Mouse (Mus musculus) midbrain, embryonic 13.5 days (tissue): ENCODE measurements around the gene Tmprss9. TPM values are rescaled to one million over a fixed set of nuclear protein-coding genes. Genes with fewer than 3 reads are reported as not detected.

Source experiments
- ATAC-seq: fragments of 200-750 bp; cut with Nextera tagmentation; 2 replicates; pipeline ENCODE4 v1.8.0; 2017; ENCODE audit warnings: mild to moderate bottlenecking, moderate TSS enrichment, moderate library complexity
- H3K27ac ChIP-seq: fragments of 300-500 bp; sonication (generic); 2 replicates; pipeline ENCODE4 v1.5.1; 2015; ENCODE audit warnings: inconsistent platforms, mild to moderate bottlenecking, moderate library complexity
- H3K27me3 ChIP-seq: fragments of 300-500 bp; sonication (generic); 2 replicates; pipeline ENCODE4 v1.6.1; 2015; ENCODE audit warnings: mild to moderate bottlenecking, inconsistent platforms
- H3K36me3 ChIP-seq: fragments of 300-500 bp; sonication (generic); 2 replicates; pipeline ENCODE4 v1.6.1; 2015; ENCODE audit warnings: mild to moderate bottlenecking, inconsistent platforms
- H3K4me1 ChIP-seq: fragments of 300-500 bp; sonication (generic); replicated peaks from 2 replicates; pipeline ENCODE4 v1.6.1; 2015; ENCODE audit warnings: inconsistent platforms
- H3K4me2 ChIP-seq: fragments of 300-500 bp; sonication (generic); replicated peaks from 2 replicates; pipeline ENCODE4 v1.6.1; 2015; ENCODE audit warnings: moderate library complexity, mild to moderate bottlenecking, inconsistent platforms
- H3K4me3 ChIP-seq: fragments of 300-500 bp; sonication (generic); replicated peaks from 2 replicates; pipeline ENCODE4 v1.5.1; 2015; ENCODE audit warnings: mild to moderate bottlenecking, inconsistent platforms
- H3K9ac ChIP-seq: fragments of 300-500 bp; sonication (generic); replicated peaks from 2 replicates; pipeline ENCODE4 v1.6.1; 2015; ENCODE audit warnings: mild to moderate bottlenecking, inconsistent platforms
- H3K9me3 ChIP-seq: fragments of 300-500 bp; sonication (generic); 2 replicates; pipeline ENCODE4 v1.6.1; 2016; ENCODE audit warnings: mild to moderate bottlenecking, inconsistent platforms
- WGBS: fragments of 180-500 bp; shearing (Covaris S2); methylation state at CpG from one replicate; pipeline ENCODE4 v1.1.7; 2015; 5-methylcytosine and 5-hydroxymethylcytosine counted together
- polyA plus RNA-seq: library from polyadenylated mRNA; unstranded; fragments of >200 nt; fragmentation: Nextera tagmentation; extraction: Ambion mirVana; gene quantifications from 2 replicates; pipeline ENCODE4 v1.2.1, GENCODE M21; 2015

Tmprss9 gene
- polyA plus RNA-seq, 1 experiment from 2014 or later = 0.31 TPM

GRCm38 (mm10) chr10:80904709-80905108 is 33.1 kb downstream of the Tmprss9 start:
- no peaks in the 10 kb centered on the region for H3K9me3 ChIP-seq
- no peaks in the 10 kb centered on the region for H3K27me3 ChIP-seq
- WGBS = 90% methylated on average over 11 of the region's 11 CpGs
- H3K9ac ChIP-seq = 0 out of 2 replicates have a peak overlapping the region, but pooled peaks have one; percentile 32
- no peak overlapping the region for H3K27ac ChIP-seq
- H3K4me1 ChIP-seq = peaks cover 3% of the 10 kb centered on the region
- H3K36me3 ChIP-seq = peaks cover 77% of the 10 kb centered on the region
- no peak overlapping the region for H3K4me2 ChIP-seq
- no peak for ATAC-seq
- H3K4me3 ChIP-seq = no peak overlapping the region

DNA sequence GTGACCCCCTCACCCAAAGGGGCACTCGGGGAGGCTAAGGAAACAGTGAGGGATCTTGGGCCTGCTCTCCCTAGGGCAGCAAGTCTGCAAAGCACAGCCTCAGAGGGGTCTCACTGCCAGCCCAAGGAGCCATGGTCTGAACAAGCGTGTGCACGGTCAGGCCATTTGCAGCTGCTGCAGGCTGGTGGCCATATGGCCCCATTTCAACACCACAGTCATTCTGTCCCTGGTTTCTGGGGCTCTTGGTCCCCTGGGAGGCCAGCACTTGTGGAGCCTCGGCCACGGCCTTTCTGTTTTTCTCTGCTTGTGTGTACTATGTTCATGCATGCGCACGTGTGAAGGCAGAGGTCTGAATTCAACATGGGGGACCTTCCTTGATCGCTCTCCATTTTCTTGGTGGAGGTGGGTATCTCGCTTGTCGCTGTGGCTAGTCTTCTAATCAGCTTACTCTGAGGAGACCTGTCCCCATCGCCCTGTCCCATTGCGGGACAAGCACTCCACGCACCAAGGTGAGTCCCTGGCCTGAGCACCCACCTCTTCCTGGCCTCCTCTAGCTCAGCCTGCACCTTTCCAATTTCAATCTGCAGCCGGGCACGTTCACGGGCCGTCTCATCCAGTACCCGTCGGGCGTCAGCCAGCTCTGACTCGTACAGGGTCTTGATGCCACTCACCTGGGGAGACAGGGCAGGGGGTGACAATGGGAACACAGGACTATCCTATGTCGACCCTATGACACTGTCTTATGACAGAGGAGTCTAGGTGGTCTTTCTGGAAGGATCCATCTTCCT is 37.9 kb downstream of the Tmprss9 start:
- H3K4me3 ChIP-seq = no peak overlapping the region
- no peak overlapping the region for H3K4me2 ChIP-seq
- no peak overlapping the region for H3K27ac ChIP-seq
- H3K4me1 ChIP-seq = no peaks in the 10 kb centered on the region
- H3K9me3 ChIP-seq = no peaks in the 10 kb centered on the region
- peaks cover 93% of the 10 kb centered on the region for H3K36me3 ChIP-seq
- no peaks in the 10 kb centered on the region for H3K27me3 ChIP-seq
- 96% methylated on average over 22 of the region's 22 CpGs for WGBS
- H3K9ac ChIP-seq = no peak overlapping the region
- no peak for ATAC-seq

DNA sequence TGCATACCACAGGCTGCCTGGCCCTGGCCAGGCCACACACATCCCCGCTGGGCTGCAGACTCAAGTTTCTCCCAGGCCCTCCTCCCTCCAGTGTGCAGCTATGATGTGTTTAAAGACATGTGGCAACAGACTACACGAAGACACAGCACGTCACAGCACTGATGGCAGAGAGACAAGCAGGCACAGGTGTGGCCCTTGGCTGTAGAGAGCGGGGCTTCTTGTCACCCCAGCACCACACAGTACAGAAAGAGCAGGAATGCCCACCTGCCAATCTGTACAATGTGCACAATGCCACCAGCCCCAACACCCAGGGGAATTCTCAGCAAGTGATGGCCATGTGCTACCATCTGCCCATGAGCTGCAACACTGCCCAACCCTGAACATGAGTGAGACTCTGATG is 39.7 kb downstream of the Tmprss9 start:
- no peak overlapping the region for H3K4me3 ChIP-seq
- WGBS = 95% methylated on average over 4 of the region's 4 CpGs
- H3K27ac ChIP-seq = no peak overlapping the region
- no peaks in the 10 kb centered on the region for H3K27me3 ChIP-seq
- H3K9me3 ChIP-seq = no peaks in the 10 kb centered on the region
- no peak for ATAC-seq
- peaks cover 15% of the 10 kb centered on the region for H3K4me1 ChIP-seq
- no peak overlapping the region for H3K4me2 ChIP-seq
- no peak overlapping the region for H3K9ac ChIP-seq
- H3K36me3 ChIP-seq = peaks cover 86% of the 10 kb centered on the region

DNA sequence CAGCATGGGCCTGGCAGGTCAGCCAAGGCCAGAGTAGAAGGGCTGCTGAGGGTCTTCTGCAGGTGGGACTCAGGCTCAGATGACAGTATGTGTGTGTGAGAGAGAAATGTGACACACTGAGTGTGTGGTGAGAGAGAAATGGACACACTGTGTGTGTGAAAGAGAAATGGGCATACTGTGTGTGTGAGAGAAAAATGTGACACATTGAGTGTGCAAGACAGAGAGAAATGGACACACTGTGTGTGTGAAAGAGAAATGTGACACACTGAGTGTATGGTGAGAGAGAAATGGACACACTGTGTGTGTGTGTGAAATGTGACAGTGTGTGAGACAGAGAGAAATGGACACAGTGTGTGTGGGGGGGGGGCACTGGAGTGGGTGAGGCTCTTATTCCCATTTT is 40.2 kb downstream of the Tmprss9 start:
- no peak for ATAC-seq
- Histone ChIP-seq H3K9ac (no peak overlapping the region), H3K27ac (no peak overlapping the region), H3K9me3 (no peaks in the 10 kb centered on the region), H3K4me3 (no peak overlapping the region), H3K4me2 (no peak overlapping the region), H3K36me3 (peaks cover 83% of the 10 kb centered on the region), H3K27me3 (no peaks in the 10 kb centered on the region), H3K4me1 (peaks cover 20% of the 10 kb centered on the region)

GRCm38 (mm10) chr10:80913364-80914011 is 41.8 kb downstream of the Tmprss9 start:
- peaks cover 68% of the 10 kb centered on the region for H3K36me3 ChIP-seq
- H3K4me3 ChIP-seq = no peak overlapping the region
- H3K9me3 ChIP-seq = no peaks in the 10 kb centered on the region
- 93% methylated on average over 8 of the region's 8 CpGs for WGBS
- peaks cover 29% of the 10 kb centered on the region for H3K4me1 ChIP-seq
- ATAC-seq = no peak
- H3K9ac ChIP-seq = 0 out of 2 replicates have a peak overlapping the region, but pooled peaks have one; percentile 23
- H3K4me2 ChIP-seq = no peak overlapping the region
- no peaks in the 10 kb centered on the region for H3K27me3 ChIP-seq
- no peak overlapping the region for H3K27ac ChIP-seq

DNA sequence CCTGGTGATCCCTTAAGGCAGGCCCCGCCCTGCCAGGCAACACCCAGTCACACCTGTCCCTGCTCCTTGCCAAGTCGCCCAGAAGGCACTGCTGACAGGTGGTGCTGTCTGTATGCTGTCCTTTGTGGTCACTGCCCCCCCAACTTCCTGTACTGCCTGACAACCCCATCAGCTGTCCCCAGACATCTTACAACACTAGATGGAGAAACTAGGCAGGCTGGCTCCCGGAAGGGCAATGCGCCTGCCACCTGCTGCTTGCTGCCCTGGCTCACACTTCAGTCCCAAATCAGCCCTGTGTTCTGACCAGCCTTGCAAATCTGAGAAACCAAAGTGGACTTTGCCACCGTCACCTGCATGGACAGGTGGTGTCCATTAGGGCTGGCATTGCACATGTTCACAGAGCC is 42.6 kb downstream of the Tmprss9 start:
- no peaks in the 10 kb centered on the region for H3K27me3 ChIP-seq
- peaks cover 60% of the 10 kb centered on the region for H3K36me3 ChIP-seq
- H3K27ac ChIP-seq = no peak overlapping the region
- H3K4me1 ChIP-seq = peaks cover 29% of the 10 kb centered on the region
- no peak overlapping the region for H3K4me2 ChIP-seq
- ATAC-seq = no peak
- no peak overlapping the region for H3K4me3 ChIP-seq
- WGBS = 91% methylated on average over 5 of the region's 5 CpGs
- H3K9ac ChIP-seq = no peak overlapping the region
- H3K9me3 ChIP-seq = no peaks in the 10 kb centered on the region

DNA sequence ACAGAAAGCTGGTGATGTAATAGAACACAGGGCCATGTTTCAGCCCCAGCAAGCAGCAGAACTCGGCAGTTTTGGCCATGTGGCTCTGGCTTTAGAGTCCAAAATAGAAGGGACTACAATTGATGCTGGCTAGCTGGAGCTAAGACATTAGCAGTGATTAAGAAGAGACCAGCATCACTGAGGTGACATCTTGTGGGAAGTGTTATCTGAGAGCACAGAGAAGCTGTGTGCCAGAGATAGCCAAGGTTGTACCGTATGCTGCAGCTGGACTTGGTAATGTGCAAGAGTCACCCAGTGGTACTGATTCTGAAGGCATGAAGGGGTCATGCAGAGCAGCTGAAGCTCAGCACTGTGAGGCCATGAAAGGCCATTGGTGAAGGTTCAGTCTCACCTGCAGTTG is 43.6 kb downstream of the Tmprss9 start:
- 91% methylated on average over 2 of the region's 2 CpGs for WGBS

DNA sequence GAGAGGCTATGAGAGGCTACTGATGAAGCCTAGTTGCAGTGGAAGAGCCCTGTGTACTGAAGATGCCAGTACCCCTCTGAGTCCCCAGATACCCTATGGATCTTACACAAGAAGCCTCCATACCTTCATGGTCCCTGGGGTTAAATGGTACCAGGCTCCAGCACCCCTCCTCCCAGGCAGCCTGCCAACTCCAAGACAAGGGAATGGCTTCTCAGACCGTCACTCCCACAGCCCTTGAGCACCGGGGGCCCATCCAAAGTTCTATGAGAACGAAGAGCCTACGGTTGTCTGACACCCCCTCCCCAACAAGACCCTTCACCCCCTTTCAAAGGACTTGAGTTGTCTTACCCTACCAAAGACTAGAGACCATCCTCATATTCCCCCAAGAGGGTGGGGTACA is 44.1 kb downstream of the Tmprss9 start:
- no peak overlapping the region; the same call in 1 of the 2 replicates for H3K9ac ChIP-seq
- no peak for ATAC-seq
- peak overlapping the region; percentile 99; the same call in 1 of the 2 replicates for H3K4me2 ChIP-seq
- H3K4me1 ChIP-seq = peaks cover 29% of the 10 kb centered on the region
- WGBS = 94% methylated on average over 4 of the region's 4 CpGs
- H3K9me3 ChIP-seq = no peaks in the 10 kb centered on the region
- peaks cover 45% of the 10 kb centered on the region for H3K36me3 ChIP-seq
- H3K4me3 ChIP-seq = no peak overlapping the region
- no peak overlapping the region for H3K27ac ChIP-seq
- H3K27me3 ChIP-seq = no peaks in the 10 kb centered on the region

More for the DNA sequence above, 43.6 kb downstream of the Tmprss9 start:
- Histone ChIP-seq H3K27ac (no peak overlapping the region), H3K4me2 (no peak overlapping the region), H3K4me3 (no peak overlapping the region), H3K9ac (no peak overlapping the region), H3K36me3 (peaks cover 50% of the 10 kb centered on the region), H3K27me3 (no peaks in the 10 kb centered on the region), H3K9me3 (no peaks in the 10 kb centered on the region), H3K4me1 (peaks cover 29% of the 10 kb centered on the region)
- no peak for ATAC-seq

GRCm38 (mm10) chr10:80917336-80917778 is 45.7 kb downstream of the Tmprss9 start:
- Histone ChIP-seq H3K27me3 (no peaks in the 10 kb centered on the region), H3K36me3 (peaks cover 29% of the 10 kb centered on the region), H3K4me1 (peaks cover 33% of the 10 kb centered on the region), H3K4me3 (peak overlapping the region; percentile 91), H3K9me3 (no peaks in the 10 kb centered on the region), H3K4me2 (peak overlapping the region; percentile 99), H3K9ac (peak overlapping the region; percentile 91), H3K27ac (peak overlapping the region; percentile 82; the same call in 1 of the 2 replicates)
- 2% methylated on average over 15 of the region's 15 CpGs for WGBS
- peak; percentile 64 for ATAC-seq

DNA sequence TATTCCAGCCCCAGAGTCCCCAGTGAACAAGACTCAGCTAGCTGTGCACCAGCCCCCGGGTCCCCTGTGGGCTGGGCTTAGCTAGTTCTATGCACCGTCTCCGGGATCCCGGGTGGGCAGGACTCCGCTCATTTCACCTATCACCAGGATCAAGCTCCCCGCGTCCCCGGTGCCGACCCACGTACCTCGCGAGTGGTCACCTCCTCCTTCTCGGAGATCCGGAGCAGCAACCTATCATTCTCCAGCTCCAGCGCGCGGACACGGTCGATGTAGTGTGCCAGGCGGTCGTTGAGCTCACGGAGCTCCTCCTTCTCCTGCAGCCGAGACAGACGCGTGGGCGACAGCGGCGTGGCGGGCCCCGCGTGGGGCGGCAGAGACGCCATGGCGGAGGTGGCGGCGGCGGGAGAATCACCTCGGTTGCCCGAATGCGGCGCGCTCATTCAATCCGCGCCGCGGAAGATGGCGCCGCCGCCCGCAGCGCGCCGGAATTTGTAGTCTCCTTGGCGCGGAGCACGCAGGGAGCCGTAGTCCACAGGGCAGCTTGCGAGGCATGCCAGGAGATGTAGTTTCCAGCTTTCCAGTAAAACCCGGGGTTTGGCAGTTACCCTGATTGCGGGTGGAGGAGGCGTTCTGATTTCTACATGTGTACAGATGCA is 46.3 kb downstream of the Tmprss9 start, which contains the start of gene Lmnb2:
Gene Lmnb2, minus strand, starts transcription at position 467 of the 656 bp plus-strand sequence.
- H3K9me3 ChIP-seq = no peaks in the 10 kb centered on the region

GRCm38 (mm10) chr10:80921923-80922322 is 50.3 kb downstream of the Tmprss9 start:
- Histone ChIP-seq H3K4me3 (peak overlapping the region; percentile 9), H3K36me3 (no peaks in the 10 kb centered on the region), H3K27me3 (no peaks in the 10 kb centered on the region), H3K9ac (peak overlapping the region; percentile 30; the same call in 1 of the 2 replicates), H3K27ac (no peak overlapping the region), H3K4me2 (peak overlapping the region; percentile 41), H3K9me3 (no peaks in the 10 kb centered on the region), H3K4me1 (peaks cover 12% of the 10 kb centered on the region)
- ATAC-seq = no peak
- WGBS = 4% methylated on average over 16 of the region's 16 CpGs

More for the DNA sequence above, 46.3 kb downstream of the Tmprss9 start, which contains the start of gene Lmnb2:
- peak within 1 kb of the TSS; percentile 91 for H3K4me3 ChIP-seq
- H3K4me2 ChIP-seq = peak within 1 kb of the TSS; percentile 99
- peak within 1 kb of the TSS; percentile 82 for H3K27ac ChIP-seq
- peaks cover 33% of the 10 kb centered on the region for H3K4me1 ChIP-seq
- WGBS = 1% methylated on average over 61 of the region's 61 CpGs
- peak within 1 kb of the TSS; percentile 91 for H3K9ac ChIP-seq
- ATAC-seq = peak; percentile 87
- no peaks in the 10 kb centered on the region for H3K27me3 ChIP-seq
- peaks cover 23% of the 10 kb centered on the region for H3K36me3 ChIP-seq

DNA sequence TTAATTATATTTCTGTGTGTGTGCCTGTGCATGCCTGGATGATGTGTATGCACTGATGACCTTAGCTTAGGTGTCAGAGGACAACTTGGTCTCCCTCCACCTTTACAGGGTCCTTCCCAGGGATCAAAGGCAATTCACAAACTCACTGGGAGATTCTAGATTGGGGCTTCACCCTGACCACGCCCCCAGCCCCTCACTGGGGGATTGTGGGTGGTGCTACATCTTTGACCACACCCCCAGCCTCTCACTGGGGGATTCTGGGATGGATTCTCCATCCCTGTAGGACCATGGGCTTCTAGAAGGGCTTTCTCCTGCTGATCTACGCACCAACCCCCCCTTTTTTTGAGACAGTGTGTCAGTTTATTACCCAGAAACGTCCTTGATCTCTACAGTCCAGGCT is 53.8 kb downstream of the Tmprss9 start:
- no peak for ATAC-seq
- H3K9ac ChIP-seq = no peak overlapping the region
- 44% methylated on average over 3 of the region's 3 CpGs for WGBS
- H3K27me3 ChIP-seq = peaks cover 2% of the 10 kb centered on the region
- H3K36me3 ChIP-seq = no peaks in the 10 kb centered on the region
- H3K27ac ChIP-seq = no peak overlapping the region
- H3K9me3 ChIP-seq = no peaks in the 10 kb centered on the region
- peaks cover 18% of the 10 kb centered on the region for H3K4me1 ChIP-seq
- H3K4me3 ChIP-seq = no peak overlapping the region
- H3K4me2 ChIP-seq = no peak overlapping the region
